Mouse (Mus musculus) megakaryocyte progenitor cell, adult 5-6 weeks (primary cell): ENCODE results near the gene Cacna1d. TPM values are rescaled to one million over a fixed set of nuclear protein-coding genes. Genes with fewer than 3 reads are reported as not detected.

Experiments
- ATAC-seq: replicated peaks from 2 replicates; pipeline ENCODE4 v1.8.0; 2016; ENCODE audit warnings: mild to moderate bottlenecking, moderate TSS enrichment, inconsistent platforms; ENCODE audit not compliant: poor library complexity
- total RNA-seq, 2 experiments: library from RNA; stranded (forward) in 1 of 2; stranded (reverse) in 1 of 2; fragments of 157-497, 149-512 nt in 1 of 2; fragments of 200-1000 nt in 1 of 2; gene quantifications; 2 replicates each; pipeline versions ENCODE4 v1.2.3 to v1.2.4; 2015 to 2017

Cacna1d gene
- total RNA-seq, 2 experiments from 2014 or later: 0.37 to 0.67 TPM

- no peak for ATAC-seq
Observed at GRCm38 (mm10) chr14:30225161-30225560, 266.1 kb downstream of the Cacna1d start.

- no peak for ATAC-seq
Observed at GRCm38 (mm10) chr14:30222101-30222500, 269.2 kb downstream of the Cacna1d start.

DNA sequence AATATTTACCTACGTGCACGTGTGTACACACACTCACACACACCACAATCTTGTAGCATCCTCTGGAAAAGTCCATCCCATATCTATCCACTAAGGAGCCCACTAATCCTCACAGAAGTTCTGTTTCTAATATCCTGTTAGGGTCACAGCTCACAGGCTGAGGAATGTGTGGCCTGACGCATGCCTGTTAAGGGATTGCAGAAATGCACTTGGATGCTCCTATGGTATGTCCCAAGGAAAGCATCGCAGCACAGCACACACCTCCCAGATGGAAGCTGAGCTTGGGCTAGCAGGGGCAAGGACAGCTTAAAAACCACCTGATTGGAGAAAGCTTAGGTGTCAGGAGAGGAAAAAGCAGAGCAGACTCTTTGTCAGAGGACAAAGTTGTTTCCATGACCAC, 271.4 kb downstream of the Cacna1d start:
- ATAC-seq: no peak

DNA sequence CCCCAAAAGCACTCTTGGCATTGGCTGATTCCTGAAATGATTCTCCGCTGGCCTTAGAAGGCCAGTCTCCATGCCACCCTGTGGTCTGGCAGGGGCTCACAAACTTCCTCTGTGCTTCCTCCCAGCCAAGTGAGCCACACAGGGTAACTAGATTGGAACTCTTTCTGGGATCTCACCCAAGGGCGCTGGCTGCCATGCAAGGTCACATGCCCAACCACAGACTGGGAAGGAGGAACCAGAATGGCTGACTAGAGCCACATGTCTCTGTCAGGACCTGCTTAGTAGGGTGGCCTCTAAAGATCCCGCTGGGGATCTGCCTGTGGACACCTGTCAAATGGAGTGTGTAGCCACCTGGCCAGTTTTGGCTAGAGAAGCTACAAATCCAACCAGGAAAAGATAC, 273.1 kb downstream of the Cacna1d start:
- ATAC-seq: peak; percentile 57

DNA sequence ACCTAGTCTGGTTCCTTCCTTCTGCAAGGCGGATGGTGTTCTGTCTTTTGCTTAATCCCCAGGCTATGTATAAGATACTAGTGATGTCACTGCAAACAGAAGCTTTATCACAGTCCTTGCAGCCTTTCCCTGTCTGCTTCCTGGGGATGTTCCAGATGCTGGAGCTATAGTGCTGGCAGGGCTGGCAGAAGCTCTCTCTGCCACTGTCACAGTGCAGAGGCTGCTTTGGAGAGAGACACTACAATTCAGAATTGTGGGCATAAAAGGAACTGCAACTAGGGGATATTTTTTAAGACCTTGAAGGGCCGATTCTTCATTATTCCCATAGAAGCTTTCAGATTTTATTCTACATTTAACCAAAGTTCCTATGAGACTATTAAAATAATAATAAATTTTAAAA, 274.1 kb downstream of the Cacna1d start:
- ATAC-seq: 0 out of 2 replicates have a peak, but pooled peaks have one; percentile 26

DNA sequence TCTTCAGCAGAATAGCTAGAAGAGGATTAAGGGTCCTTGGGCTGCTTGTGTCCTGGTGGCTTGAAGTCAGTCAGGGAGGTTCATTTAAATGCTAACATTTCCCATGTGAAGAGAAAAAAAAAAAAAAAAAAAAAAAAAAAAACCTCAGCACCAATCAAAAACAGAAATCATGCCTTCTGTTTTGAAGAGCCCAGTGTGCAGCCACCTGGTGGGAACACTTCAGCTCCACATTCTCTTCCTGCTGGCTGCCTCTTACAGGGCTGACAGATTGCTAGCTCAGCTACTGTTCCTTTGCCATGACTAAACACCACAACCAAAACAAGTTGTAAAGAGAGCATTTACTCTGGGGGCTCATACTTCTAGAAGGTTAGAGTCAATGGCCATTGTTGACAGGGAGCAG, 283.1 kb downstream of the Cacna1d start:
- no peak for ATAC-seq

GRCm38 (mm10) chr14:30205821-30206220, 285.4 kb downstream of the Cacna1d start:
- no peak for ATAC-seq

DNA sequence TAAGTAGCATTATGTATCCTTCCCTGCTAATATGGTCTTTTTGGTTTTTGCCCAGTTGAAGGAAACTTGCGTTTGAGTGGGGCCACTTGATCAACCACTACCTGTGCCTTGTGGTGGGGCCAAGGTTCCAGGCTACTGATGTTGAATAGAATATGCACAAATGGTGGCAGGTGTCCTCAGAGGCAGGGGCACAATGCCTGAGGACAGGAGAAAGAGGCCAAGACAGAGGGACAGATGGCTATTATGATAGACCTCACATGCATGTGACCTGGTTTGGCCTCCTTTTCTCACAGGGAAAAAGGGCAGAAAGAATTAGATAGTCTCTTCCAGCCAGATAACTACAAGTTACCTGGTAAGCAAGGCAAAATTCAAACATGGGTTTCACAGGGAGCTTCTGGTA, 286.7 kb downstream of the Cacna1d start:
- ATAC-seq: no peak

DNA sequence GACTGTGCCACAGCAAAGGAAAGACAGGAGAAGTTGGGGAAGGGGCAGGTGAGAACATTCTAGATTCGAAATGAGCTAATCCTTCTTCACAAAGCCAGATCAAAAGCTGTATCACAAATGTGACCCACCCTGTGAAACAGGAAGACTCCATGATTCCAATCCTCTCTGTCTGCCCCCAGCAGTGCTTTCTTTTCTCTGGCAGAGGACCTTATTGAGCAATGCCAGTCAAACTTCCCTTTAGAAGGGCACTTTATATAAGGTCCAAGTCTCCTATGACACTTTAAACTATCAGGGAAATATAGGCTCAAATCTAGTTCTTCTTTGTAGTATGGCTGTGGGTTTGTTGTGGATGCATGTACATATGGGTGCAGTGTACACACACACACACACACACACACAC, 290.9 kb downstream of the Cacna1d start:
- ATAC-seq: peak; percentile 71

DNA sequence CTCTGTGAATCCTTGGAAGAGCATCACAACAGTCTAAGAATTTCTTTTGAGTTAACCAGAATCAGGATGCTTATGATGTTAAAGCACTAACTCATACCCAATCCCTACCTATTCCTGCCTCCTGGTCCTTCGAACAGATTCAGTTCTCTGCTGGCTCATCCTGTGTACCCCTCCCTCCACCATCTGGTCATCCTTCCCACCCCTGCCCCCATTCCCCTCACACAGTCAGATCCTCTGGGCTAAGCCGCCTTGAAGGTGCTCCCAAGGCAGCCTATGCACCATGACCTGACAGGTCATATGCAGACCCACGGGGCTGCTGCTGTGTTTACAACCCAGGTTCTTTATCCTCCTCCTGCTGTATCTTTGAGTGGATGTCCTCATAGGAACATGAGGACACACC, 292.4 kb downstream of the Cacna1d start:
- ATAC-seq: no peak

DNA sequence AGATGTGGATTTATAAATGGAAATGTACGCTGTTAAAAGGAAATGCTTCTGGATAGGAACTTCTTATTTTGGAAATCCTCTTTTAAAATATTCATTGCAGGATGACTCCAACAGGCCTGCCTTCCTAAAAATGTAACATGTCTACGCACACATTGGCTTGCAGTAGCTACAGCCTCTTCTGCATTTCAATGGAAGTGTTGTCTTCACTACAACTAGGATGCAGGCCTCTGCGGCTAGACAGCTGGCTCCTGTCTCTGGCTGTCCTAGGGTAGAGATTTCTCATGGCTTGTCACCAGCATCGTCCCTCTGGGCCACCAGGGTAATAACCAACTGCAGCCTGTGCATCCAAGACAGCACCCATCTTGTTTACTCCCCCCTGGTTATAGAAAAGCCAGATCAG, 293.1 kb downstream of the Cacna1d start:
- no peak for ATAC-seq

DNA sequence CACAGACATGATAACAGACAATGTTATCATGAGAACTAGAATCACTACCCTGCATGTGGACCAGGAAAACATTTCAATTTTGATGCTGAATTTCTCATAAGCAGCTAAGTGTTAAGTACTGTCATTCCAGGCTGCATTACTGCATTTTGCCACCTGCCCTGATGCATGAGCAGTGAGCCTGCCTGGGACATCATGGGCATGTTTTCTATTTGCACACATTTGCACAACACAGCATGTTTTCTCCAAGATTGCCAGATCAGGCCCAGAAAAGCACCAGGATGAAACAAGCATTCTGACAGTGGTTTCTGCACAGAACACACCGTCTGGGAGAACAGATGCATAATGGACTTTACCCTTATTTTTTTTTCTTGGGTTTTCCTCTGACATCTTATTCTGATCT, 294.3 kb downstream of the Cacna1d start:
- no peak for ATAC-seq

DNA sequence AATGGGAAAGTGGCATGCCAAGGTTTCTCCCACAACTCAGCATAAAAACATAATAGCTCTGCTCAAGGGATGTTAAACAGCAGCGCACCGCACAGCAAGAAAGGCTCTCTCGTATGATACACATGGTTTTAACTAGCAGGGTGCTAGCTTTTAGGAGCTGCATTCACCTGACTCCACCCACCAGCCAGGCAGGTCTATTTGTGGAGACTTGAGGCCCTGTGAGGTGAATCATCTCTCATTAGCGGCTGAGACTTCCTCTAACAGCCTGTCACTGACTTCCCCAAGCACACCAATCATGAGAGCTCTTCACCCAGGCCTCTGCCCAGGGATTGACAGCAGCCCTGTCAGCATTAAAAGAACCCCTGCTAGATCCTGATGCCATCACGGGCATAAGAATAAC, 295.0 kb downstream of the Cacna1d start:
- ATAC-seq: peak; percentile 93

DNA sequence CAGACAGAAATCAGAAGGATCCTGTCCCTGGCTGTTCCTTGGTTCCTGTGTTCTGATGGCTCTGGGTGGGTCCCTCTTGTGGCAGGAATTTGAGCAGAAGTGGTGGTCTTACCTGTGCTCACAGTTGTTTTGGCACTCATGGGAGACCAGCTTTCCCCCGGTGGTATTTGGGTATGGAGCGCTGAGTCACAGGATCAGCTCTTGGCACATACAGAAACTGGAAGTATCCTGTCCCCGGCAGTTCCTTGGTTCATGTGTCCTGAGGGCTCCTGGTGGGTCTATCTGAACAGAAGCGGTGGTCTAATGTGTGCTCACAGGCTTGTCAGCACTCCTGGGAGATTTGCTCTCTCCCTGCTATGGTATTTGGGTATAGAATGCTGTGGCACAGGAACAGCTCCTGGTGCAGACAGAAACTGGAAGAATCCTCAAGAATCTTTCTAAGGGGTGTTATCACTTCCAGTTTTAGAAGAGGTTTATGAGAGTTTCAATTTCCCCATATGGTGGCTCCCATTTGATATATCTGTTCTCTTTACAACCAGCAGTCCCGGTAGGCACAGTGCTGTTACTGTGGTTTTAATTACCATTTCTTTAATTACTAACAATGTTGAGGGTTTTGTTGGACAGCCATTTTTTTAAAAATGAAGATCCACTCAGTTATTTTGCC, 300.8 kb downstream of the Cacna1d start:
- peak; percentile 57 for ATAC-seq

- no peak for ATAC-seq
Observed at GRCm38 (mm10) chr14:30185616-30186274, 305.5 kb downstream of the Cacna1d start.

DNA sequence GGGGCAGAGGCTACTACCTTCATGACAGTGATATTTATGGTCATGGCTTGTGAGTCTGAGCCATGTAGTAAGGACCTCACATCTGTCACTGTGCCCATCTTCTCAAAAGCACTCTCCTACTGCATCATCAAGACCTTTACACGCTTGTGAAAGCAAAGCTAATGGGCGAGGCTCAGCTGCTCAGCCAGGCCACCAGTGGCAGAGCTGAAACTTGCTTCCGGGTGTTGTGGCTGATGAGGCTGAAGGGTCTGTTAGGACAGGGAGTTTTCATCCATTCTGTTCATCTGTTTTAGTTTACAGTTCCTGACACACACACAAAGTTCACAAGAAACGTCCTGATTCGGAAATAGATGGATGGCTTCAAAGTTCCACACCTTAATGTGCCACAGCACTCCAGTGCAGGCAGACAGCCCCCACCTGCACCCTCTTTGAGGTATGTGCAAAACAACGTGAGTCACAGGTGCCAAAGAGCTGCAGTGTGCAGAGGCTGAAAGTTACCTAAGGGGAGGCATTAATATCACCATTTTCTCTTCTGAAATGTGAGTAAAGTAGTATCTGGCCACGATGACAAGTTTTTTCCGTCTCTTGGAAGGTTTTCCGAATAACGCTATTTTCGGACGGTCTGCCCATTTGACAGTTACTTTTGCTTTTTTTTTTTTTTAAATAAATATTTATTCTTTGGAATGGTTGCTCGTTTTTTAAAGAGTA, 306.7 kb downstream of the Cacna1d start:
- no peak for ATAC-seq

GRCm38 (mm10) chr14:30184013-30184412, 307.2 kb downstream of the Cacna1d start:
- ATAC-seq: no peak

DNA sequence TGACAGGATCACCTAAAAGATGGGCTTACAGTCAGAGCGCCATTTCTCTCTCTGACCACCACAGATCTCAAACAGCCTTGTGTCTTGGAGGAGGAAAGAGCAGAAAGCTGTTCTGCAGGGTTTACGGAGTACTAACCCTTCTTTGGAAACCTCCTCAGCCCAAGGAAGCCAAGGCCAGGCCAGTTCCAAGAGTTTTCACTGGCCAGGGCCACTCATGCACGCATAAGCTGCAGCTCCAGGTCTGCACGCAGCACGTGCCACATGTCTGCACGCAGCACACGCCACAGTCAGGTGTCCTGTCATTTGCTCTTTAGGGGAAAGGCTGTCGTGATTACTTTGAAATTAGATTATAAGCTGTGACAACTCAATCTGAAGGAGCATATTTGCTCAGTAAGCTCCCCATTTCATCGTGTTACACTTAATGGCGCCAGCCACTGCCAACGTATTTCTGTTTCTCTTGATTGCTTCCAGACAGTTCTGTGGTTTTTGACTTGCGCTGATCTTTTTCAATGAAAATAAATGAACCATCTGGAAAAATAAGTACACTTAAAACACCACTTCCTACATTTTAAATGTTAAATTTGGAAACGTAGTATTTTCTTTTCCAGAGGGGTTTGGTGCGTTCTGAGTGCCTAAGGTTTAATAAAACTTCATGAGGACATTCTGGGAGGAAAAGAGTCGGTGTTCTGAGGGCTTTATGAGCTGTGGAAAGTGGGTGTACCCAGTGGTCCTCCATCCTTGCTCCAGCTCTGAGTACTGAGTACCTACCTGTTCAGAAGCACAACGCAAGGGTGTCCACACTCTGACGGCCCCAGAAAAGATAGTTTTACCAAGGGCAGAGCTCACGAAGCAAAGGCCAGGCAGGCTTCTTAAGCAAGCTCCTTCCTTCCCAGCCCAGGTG, 308.4 kb downstream of the Cacna1d start:
- no peak for ATAC-seq

GRCm38 (mm10) chr14:30178306-30178705, 312.9 kb downstream of the Cacna1d start:
- no peak for ATAC-seq

DNA sequence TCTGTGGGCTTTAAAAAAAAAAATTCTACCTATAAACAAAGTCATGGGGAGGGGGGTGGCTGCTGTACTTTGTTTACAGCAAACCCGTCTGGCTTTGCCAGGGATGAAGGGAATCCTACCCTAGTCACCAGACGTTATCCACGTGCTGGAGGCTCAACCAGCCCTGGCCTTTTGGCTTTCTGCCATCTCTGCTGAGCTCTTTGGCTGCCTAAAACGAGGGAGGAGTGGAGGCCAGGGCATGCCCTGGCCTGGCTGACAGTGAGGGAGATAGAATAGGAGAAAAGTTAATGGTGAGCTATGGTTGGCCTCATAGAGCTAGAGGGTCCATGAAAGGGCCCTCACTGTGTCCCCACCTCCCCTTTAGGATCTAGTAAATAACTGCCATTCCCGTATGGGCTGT, 313.4 kb downstream of the Cacna1d start:
- ATAC-seq: 0 out of 2 replicates have a peak, but pooled peaks have one; percentile 26

DNA sequence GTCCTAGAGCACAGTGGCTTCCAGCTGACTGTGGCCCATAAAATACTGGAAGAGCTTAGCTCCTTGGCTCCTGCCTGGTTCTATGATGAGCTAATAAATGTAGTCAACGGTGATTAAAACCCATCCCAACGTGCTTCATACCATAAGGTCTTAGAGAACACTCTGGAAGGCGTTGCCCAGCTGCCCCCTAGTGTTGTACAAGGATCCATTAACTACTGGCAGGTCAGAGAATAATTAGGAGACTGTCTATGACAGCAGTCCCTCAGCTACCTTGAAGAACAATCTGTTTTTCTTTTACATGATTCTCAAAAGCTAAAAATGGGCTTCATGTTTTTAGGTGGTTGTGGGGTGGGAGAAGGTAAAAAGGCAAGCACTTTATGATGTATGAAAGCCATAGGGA, 315.9 kb downstream of the Cacna1d start:
- ATAC-seq: no peak
